Mouse (Mus musculus) lung, embryonic 14.5 days (tissue): ENCODE measurements at regions not wholly inside any gene's neighbourhood (a gene's known extent, or its start where the extent isn't known, plus 50 kb on each side); places are given as distances from the start of the nearest gene placed in this dataset.
A peak's percentile ranks its signal among the peaks of the same experiment; 100 is the strongest.

ENCODE experiments used
- ATAC-seq: fragments of 200-750 bp; cut with Nextera tagmentation; 2 replicates; pipeline ENCODE4 v1.8.0; 2017; ENCODE audit warnings: mild to moderate bottlenecking, moderate TSS enrichment, moderate library complexity; ENCODE audit not compliant: insufficient read depth
- DNase-seq: peaks from one replicate; pipeline ENCODE4 v3.0.0-alpha.2; 2015
- H3K27ac ChIP-seq: fragments of 300-500 bp; sonication (generic); 2 replicates; pipeline ENCODE4 v1.5.1; 2014; ENCODE audit warnings: low read depth, mild to moderate bottlenecking, moderate library complexity
- H3K27me3 ChIP-seq: fragments of 300-500 bp; sonication (generic); 2 replicates; pipeline ENCODE4 v1.6.1; 2014; ENCODE audit warnings: low read length, control low read depth; ENCODE audit not compliant: insufficient read depth
- H3K36me3 ChIP-seq: fragments of 300-500 bp; sonication (generic); 2 replicates; pipeline ENCODE4 v1.6.1; 2014; ENCODE audit warnings: control low read depth; ENCODE audit not compliant: insufficient read depth
- H3K4me1 ChIP-seq: fragments of 300-500 bp; sonication (generic); 2 replicates; pipeline ENCODE4 v1.6.1; 2014; ENCODE audit warnings: antibody characterized with exemption, control low read depth; ENCODE audit not compliant: insufficient read depth
- H3K4me2 ChIP-seq: fragments of 300-500 bp; sonication (generic); 2 replicates; pipeline ENCODE4 v1.6.1; 2014; ENCODE audit warnings: mild to moderate bottlenecking
- H3K4me3 ChIP-seq: fragments of 300-500 bp; sonication (generic); 2 replicates; pipeline ENCODE4 v1.5.1; 2014; ENCODE audit warnings: low read depth, low read length
- H3K9ac ChIP-seq: fragments of 300-500 bp; sonication (generic); 2 replicates; pipeline ENCODE4 v1.6.1; 2014
- H3K9me3 ChIP-seq: fragments of 300-500 bp; sonication (generic); 2 replicates; pipeline ENCODE4 v1.6.1; 2016; ENCODE audit warnings: low read depth, low read length, control low read depth
- CTCF ChIP-seq: IDR thresholded peaks from 2 replicates; pipeline ENCODE4 v1.5.1; 2016; ENCODE audit warnings: antibody characterized with exemption, low read depth
- WGBS: fragments of 180-500 bp; shearing (Covaris S2); extraction: QIAGEN DNeasy Blood & Tissue Kit; methylation state at CpG from one replicate; pipeline ENCODE4 v1.1.7; 2014; 5-methylcytosine and 5-hydroxymethylcytosine counted together

DNA sequence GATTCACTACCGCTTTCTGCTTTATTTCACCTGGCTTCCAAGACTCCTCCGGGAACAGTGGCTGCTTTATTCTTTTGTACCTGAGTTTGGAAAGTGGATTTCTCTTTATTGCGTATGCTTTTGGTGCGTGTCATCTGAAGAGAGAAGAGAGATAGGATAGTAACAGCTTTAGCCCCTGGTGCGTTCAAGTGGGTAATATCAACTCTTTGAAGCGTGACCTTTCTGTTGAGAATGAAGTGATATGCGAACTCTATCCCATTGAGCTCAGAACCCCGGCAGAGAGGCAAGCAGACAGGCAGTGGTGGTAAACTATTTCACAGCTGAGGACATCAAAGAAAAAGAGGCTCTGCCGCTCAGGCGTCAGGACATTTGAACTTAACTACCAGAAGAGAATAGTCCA, 72.7 kb upstream of the Phactr1 start:
- DNase-seq (no peak), ATAC-seq (no peak)
- H3K4me3 ChIP-seq = no peak overlapping the region
- no peaks in the 10 kb centered on the region for H3K4me1 ChIP-seq
- TF ChIP-seq CTCF = no peak
- no peaks in the 10 kb centered on the region for H3K36me3 ChIP-seq
- H3K9ac ChIP-seq = no peak overlapping the region
- H3K27ac ChIP-seq = no peak overlapping the region
- H3K4me2 ChIP-seq = no peak overlapping the region
- 40% methylated on average over 10 of the region's 10 CpGs for WGBS
- no peaks in the 10 kb centered on the region for H3K27me3 ChIP-seq
- H3K9me3 ChIP-seq = no peaks in the 10 kb centered on the region

- Histone ChIP-seq H3K36me3 (no peaks in the 10 kb centered on the region), H3K4me2 (no peak overlapping the region), H3K9me3 (no peaks in the 10 kb centered on the region), H3K27me3 (no peaks in the 10 kb centered on the region), H3K27ac (no peak overlapping the region), H3K4me1 (no peaks in the 10 kb centered on the region), H3K9ac (no peak overlapping the region), H3K4me3 (no peak overlapping the region)
- TF ChIP-seq CTCF = peak; percentile 36
- ATAC-seq (no peak), DNase-seq (peak; percentile 20)
- 33% methylated on average over 4 of the region's 4 CpGs for WGBS
Observed at GRCm38 (mm10) chr13:42608963-42609362, 71.5 kb upstream of the Phactr1 start.

DNA sequence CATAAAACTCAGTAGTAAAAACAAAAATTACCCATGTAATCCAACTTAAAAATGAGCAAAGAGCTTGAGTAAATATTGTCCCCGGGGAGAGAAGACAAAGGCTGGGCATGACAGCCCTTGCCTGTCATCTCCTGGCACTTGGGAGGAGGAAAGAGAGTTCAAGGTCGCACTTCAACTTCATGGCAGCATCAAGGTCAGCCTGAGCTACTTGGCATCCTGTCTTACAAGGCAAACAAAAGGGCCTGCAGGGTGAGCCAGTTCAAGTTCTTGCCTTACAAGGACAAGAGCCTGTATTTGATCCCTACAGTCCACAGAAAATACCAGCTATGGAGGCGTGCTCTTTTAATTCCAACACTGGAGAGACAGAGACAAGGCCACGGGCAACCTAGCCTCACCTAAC, 67.1 kb upstream of the Phactr1 start:
- Histone ChIP-seq H3K27ac (no peak overlapping the region), H3K9ac (no peak overlapping the region), H3K27me3 (no peaks in the 10 kb centered on the region), H3K9me3 (no peaks in the 10 kb centered on the region), H3K36me3 (no peaks in the 10 kb centered on the region), H3K4me2 (no peak overlapping the region), H3K4me1 (no peaks in the 10 kb centered on the region), H3K4me3 (no peak overlapping the region)
- ATAC-seq (no peak), DNase-seq (no peak)
- WGBS = 43% methylated on average over 4 of the region's 4 CpGs
- no peak for TF ChIP-seq CTCF

DNA sequence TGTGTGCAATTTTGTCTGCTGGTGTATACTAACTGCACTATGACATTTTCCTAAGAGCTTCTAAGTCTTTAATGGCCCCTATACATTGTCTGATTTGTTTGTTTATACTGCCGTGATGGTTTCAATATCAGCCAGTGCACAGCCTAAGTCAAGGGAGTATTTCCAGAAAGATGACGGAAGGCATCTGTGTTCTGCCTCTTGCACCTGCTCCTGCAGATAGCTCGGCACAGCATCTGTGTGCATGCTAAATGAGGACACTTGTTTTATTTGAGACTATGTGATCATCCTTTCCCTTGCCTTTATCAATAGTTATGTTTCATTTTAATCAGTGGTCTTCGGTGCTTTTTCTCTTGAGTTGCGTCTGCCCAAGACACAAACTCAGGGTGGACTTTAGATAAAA, 64.6 kb upstream of the Phactr1 start:
- TF ChIP-seq CTCF = no peak
- Histone ChIP-seq H3K9ac (no peak overlapping the region), H3K9me3 (no peaks in the 10 kb centered on the region), H3K4me2 (no peak overlapping the region), H3K4me3 (no peak overlapping the region), H3K36me3 (no peaks in the 10 kb centered on the region), H3K4me1 (no peaks in the 10 kb centered on the region), H3K27ac (no peak overlapping the region), H3K27me3 (no peaks in the 10 kb centered on the region)
- WGBS = 64% methylated on average over 5 of the region's 5 CpGs
- DNase-seq (no peak), ATAC-seq (no peak)

GRCm38 (mm10) chr13:42617225-42617624, 63.2 kb upstream of the Phactr1 start:
- WGBS = 81% methylated on average over 6 of the region's 6 CpGs
- no peak for TF ChIP-seq CTCF

GRCm38 (mm10) chr13:42617844-42618243, 62.6 kb upstream of the Phactr1 start:
- peak; percentile 61 for DNase-seq
- WGBS = 36% methylated on average over 4 of the region's 4 CpGs
- TF ChIP-seq CTCF = no peak

More at GRCm38 (mm10) chr13:42617225-42617624, 63.2 kb upstream of the Phactr1 start:
- Histone ChIP-seq H3K4me1 (no peaks in the 10 kb centered on the region), H3K4me2 (no peak overlapping the region), H3K9me3 (no peaks in the 10 kb centered on the region), H3K27me3 (no peaks in the 10 kb centered on the region), H3K9ac (no peak overlapping the region), H3K36me3 (no peaks in the 10 kb centered on the region), H3K4me3 (no peak overlapping the region), H3K27ac (no peak overlapping the region)
- DNase-seq (no peak), ATAC-seq (no peak)

GRCm38 (mm10) chr13:42619555-42620280, 60.7 kb upstream of the Phactr1 start:
- Histone ChIP-seq H3K4me2 (no peak overlapping the region), H3K27me3 (no peaks in the 10 kb centered on the region), H3K9ac (no peak overlapping the region), H3K9me3 (no peaks in the 10 kb centered on the region), H3K27ac (no peak overlapping the region), H3K4me3 (no peak overlapping the region), H3K36me3 (no peaks in the 10 kb centered on the region), H3K4me1 (no peaks in the 10 kb centered on the region)
- no peak for ATAC-seq
- 91% methylated on average over 6 of the region's 6 CpGs for WGBS
- no peak for TF ChIP-seq CTCF
- DNase-seq = no peak

More at GRCm38 (mm10) chr13:42617844-42618243, 62.6 kb upstream of the Phactr1 start:
- H3K27ac ChIP-seq = no peak overlapping the region
- H3K4me3 ChIP-seq = no peak overlapping the region
- H3K9me3 ChIP-seq = no peaks in the 10 kb centered on the region
- H3K4me2 ChIP-seq = no peak overlapping the region
- ATAC-seq = no peak
- H3K4me1 ChIP-seq = no peaks in the 10 kb centered on the region
- no peaks in the 10 kb centered on the region for H3K27me3 ChIP-seq
- H3K9ac ChIP-seq = no peak overlapping the region
- H3K36me3 ChIP-seq = no peaks in the 10 kb centered on the region
